Mouse (Mus musculus) neural tube, embryonic 13.5 days (tissue): ENCODE measurements around the gene Cbx3. TPM values are rescaled to one million over a fixed set of nuclear protein-coding genes. Genes with fewer than 3 reads are reported as not detected.

Source experiments
- polyA plus RNA-seq: library from polyadenylated mRNA; unstranded; fragments of >200 nt; fragmentation: Nextera tagmentation; extraction: Ambion mirVana; gene quantifications from 2 replicates; pipeline ENCODE4 v1.2.1, GENCODE M21; 2015

The Cbx3 gene
- polyA plus RNA-seq, 1 experiment from 2014 or later: 502 TPM

Other genes starting within 250 kb of the Cbx3 start
- 2.8 and 3.2 TPM in 2 replicates for gene Nfe2l3, start 37.7 kb upstream of the Cbx3 start, polyA plus RNA-seq
- 1,536 and 1,756 TPM in 2 replicates for gene Hnrnpa2b1, start 466 bp upstream of the Cbx3 start, polyA plus RNA-seq
- 49.4 and 54.8 TPM in 2 replicates for gene Snx10, start 53.5 kb downstream of the Cbx3 start, polyA plus RNA-seq